Mouse (Mus musculus) bone marrow, adult 2 months (tissue): ENCODE measurements around the gene Hist1h3d. TPM values are rescaled to one million over a fixed set of nuclear protein-coding genes. Genes with fewer than 3 reads are reported as not detected.
A peak's percentile ranks its signal among the peaks of the same experiment; 100 is the strongest.
"Not testable (repeated sequence)": the region's sequence is repeated elsewhere in the genome, so short reads cannot be mapped to it uniquely, and the experiment has no call there.

Source experiments
- H3K27ac ChIP-seq: fragments of 200-500 bp; 2 replicates; pipeline ENCODE4 v1.5.1; 2012; ENCODE audit warnings: low read depth, mild to moderate bottlenecking, control low read depth, inconsistent platforms, low read length; ENCODE audit not compliant: control insufficient read depth, poor library complexity, insufficient read depth
- H3K4me1 ChIP-seq: fragments of 200-500 bp; 2 replicates; pipeline ENCODE4 v1.6.1; 2011; ENCODE audit warnings: low read length; ENCODE audit not compliant: control insufficient read depth, insufficient read depth
- H3K4me3 ChIP-seq: fragments of 200-500 bp; replicated peaks from 2 replicates; pipeline ENCODE3; 2011; ENCODE audit warnings: mild to moderate bottlenecking, low read depth, low read length, control low read depth; ENCODE audit not compliant: control insufficient read depth
- CTCF ChIP-seq: fragments of 200-500 bp; IDR thresholded peaks from 2 replicates; pipeline ENCODE4 v1.5.1; 2011; ENCODE audit warnings: low read length, control low read depth; ENCODE audit not compliant: control insufficient read depth, insufficient read depth
- POLR2A ChIP-seq: fragments of 200-500 bp; IDR thresholded peaks from 2 replicates; pipeline ENCODE4 v1.6.1; 2011; ENCODE audit warnings: low read depth, mild to moderate bottlenecking, control low read depth, low read length, borderline replicate concordance; ENCODE audit not compliant: control insufficient read depth
- WGBS: fragments of 180-500 bp; shearing (Covaris S2); methylation state at CpG from one replicate; pipeline ENCODE4 v1.1.7; 2018; 5-methylcytosine and 5-hydroxymethylcytosine counted together
- polyA plus RNA-seq: library from polyadenylated mRNA; stranded (reverse); fragments of >200 nt; gene quantifications from 2 replicates; pipeline ENCODE4 v1.2.4, GENCODE M21; 2011; ENCODE audit warnings: low replicate concordance; ENCODE audit not compliant: missing spikeins, insufficient read depth, insufficient read length

The Hist1h3d gene
- polyA plus RNA-seq, 1 experiment: 11.3 TPM

GRCm38 (mm10) chr13:23571504-23572217 lies 3.9 kb upstream of the Hist1h3d start:
- peak; percentile 98; the same call in 1 of the 2 replicates for TF ChIP-seq POLR2A
- under 1% methylated on average over 17 of the region's 34 CpGs for WGBS
- Histone ChIP-seq H3K27ac (peak overlapping the region; percentile 97), H3K4me3 (peak overlapping the region; percentile 59)
- not testable (repeated sequence) for H3K4me1 ChIP-seq

- Histone ChIP-seq H3K4me3 (peak overlapping the region; percentile 54), H3K4me1 (no peaks in the 10 kb centered on the region; the same call in 1 of the 2 replicates), H3K27ac (no peak overlapping the region)
- no peak for TF ChIP-seq CTCF
- TF ChIP-seq POLR2A: no peak
- 30% methylated on average over 2 of the region's 2 CpGs for WGBS
These were observed 3.1 kb upstream of the Hist1h3d start for GRCm38 (mm10) chr13:23572218-23573033.

GRCm38 (mm10) chr13:23573034-23573897 lies 2.3 kb upstream of the Hist1h3d start:
- Histone ChIP-seq H3K27ac (peak overlapping the region; percentile 96), H3K4me3 (peak overlapping the region; percentile 41)
- H3K4me1 ChIP-seq: not testable (repeated sequence)
- 6% methylated on average over 20 of the region's 20 CpGs for WGBS

GRCm38 (mm10) chr13:23573898-23574524 lies 1.6 kb upstream of the Hist1h3d start, which contains the start of the genes Hist1h2bf and Hist1h2ad:
Hist1h2bf (minus strand) TSS chr13:23574196.
Hist1h2ad (plus strand) TSS chr13:23574381.
- H3K4me1 ChIP-seq: not testable (repeated sequence)
- Histone ChIP-seq H3K27ac (peak within 1 kb of the TSS; percentile 96), H3K4me3 (peak within 1 kb of the TSS; percentile 45)
- WGBS: under 1% methylated on average over 42 of the region's 42 CpGs
- TF ChIP-seq POLR2A: peak; percentile 93; the same call in 1 of the 2 replicates

DNA sequence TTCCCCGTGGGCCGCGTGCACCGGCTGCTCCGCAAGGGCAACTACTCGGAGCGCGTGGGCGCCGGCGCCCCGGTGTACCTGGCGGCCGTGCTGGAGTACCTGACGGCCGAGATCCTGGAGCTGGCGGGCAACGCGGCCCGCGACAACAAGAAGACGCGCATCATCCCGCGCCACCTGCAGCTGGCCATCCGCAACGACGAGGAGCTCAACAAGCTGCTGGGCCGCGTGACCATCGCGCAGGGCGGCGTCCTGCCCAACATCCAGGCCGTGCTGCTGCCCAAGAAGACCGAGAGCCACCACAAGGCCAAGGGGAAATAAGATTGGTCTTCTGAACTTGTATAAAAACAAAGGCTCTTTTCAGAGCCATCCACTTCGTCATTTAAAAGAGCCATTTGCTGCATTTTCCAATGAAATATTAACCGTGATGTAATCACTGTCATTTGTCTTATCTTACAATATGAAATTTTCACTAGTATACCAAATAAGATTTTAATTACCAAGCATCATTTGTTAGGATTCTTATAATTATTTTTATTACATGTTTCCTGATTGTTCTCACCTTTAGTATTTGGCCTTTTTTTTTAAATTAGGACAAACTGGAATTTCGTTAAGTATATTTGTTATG lies 905 bp upstream of the Hist1h3d start:
- peak overlapping the region; percentile 95 for H3K27ac ChIP-seq
- TF ChIP-seq POLR2A: peak; percentile 86; the same call in 1 of the 2 replicates
- WGBS: under 1% methylated on average over 15 of the region's 39 CpGs
- H3K4me1 ChIP-seq: not testable (repeated sequence)
- peak overlapping the region; percentile 45 for H3K4me3 ChIP-seq

DNA sequence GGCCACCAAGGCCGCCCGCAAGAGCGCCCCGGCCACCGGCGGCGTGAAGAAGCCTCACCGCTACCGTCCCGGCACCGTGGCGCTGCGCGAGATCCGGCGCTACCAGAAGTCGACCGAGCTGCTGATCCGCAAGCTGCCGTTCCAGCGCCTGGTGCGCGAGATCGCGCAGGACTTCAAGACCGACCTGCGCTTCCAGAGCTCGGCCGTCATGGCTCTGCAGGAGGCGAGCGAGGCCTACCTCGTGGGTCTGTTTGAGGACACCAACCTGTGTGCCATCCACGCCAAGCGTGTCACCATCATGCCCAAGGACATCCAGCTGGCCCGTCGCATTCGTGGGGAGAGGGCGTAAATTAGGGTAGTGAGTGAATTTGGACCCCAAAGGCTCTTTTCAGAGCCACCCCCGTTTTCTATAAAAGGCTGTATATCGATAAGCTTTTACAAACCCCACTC lies 326 bp downstream of the Hist1h3d start:
- peak overlapping the region; percentile 63 for H3K4me3 ChIP-seq
- not testable (repeated sequence) for H3K4me1 ChIP-seq
- WGBS: 2% methylated on average over 16 of the region's 40 CpGs
- peak; percentile 93; the same call in 1 of the 2 replicates for TF ChIP-seq POLR2A
- H3K27ac ChIP-seq: peak overlapping the region; percentile 93

- Histone ChIP-seq H3K4me3 (peak overlapping the region; percentile 54), H3K4me1 (no peaks in the 10 kb centered on the region; the same call in 1 of the 2 replicates), H3K27ac (peak overlapping the region; percentile 93)
- TF ChIP-seq CTCF (no peak), POLR2A (no peak)
- 41% methylated on average over 7 of the region's 7 CpGs for WGBS
These were observed 853 bp downstream of the Hist1h3d start for GRCm38 (mm10) chr13:23576351-23576881.
